Mouse (Mus musculus) natural killer cell, adult 2 months (primary cell): ENCODE measurements around the gene Slc25a26.

ENCODE experiments used
- DNase-seq, 2 experiments: peaks; one replicate each; pipeline ENCODE4 v3.0.0; 2022; ENCODE audit warnings: low spot score in 2 of 2

Slc25a26 gene

DNA sequence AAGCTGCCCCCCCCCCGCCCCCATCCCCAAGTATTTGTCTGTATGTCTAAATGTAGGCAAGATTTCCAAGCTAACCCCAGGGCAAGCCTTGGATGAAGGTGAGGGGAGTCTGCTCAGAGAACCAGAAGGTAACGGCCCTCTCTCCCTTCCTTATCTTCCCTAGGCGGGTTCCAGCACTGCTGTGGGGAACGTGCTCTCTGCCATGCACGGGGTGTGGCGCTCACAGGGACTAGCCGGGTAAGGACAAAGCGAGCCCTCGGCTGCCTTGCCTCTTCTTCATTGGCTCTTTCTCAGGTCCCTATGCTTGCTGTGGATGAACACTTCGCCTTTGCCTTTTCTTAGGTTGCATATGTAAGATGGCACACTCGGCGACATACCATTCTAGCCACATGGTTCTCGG, 98.9 kb downstream of the Slc25a26 start:
- no peak for DNase-seq

DNA sequence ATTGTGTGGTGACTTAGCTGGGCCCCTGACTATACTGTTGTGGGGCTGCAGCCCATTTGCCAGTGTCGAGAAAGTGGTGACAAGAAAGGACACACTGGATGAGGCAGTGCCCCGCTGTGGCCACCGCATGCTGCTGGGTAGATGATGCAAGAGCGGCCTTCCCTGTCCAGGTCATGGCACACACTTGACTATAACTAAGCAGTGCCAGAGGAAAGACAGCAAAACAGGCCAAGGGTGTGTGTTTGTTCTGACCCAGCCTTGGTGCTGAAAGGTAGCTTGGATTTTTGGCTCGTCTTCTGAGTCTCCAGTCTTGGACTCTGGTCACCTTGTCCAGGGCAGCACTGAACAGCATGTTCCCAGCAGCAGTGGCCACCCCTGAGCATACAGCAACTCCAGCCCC, 101.0 kb downstream of the Slc25a26 start:
- no peak for DNase-seq

DNA sequence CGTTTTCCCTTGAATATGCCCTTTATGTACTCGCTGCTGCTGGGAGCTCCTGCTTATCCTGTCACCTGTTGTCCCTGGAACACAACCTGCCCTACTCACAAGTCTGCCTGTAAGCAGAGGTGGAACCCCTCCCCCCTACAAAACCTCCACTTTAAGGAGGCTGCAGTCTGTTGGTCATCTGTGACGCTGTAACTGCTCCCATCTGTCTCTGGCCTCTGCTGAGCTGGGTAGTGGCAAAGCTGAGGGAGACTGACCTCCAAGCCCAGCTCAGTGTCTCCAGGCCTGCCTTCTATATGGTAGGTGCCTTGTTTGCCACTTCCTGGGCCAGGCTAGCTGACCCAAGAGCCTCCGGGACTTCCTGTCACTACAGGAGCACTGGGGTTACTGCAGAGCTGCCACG, 101.7 kb downstream of the Slc25a26 start:
- no peak for DNase-seq

DNA sequence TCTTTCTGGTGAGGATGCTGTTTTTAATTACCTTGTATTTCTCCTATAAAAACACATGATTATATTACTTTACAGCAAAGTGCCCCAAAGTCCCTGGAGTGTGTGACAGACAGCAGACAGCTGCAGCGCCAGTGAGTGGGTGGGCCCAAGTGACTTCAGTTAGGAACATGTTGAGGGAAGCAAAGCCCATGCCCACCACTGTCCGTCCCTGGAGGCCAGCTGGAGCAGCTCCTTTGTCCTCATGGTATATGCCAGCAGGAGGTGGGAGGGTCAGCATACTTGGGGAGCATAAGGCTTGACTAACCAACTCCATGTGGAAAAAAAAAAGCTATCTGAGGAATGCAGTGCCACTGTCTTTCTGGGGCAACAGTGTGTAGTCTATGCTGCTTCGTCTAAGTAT, 103.9 kb downstream of the Slc25a26 start:
- no peak for DNase-seq

DNA sequence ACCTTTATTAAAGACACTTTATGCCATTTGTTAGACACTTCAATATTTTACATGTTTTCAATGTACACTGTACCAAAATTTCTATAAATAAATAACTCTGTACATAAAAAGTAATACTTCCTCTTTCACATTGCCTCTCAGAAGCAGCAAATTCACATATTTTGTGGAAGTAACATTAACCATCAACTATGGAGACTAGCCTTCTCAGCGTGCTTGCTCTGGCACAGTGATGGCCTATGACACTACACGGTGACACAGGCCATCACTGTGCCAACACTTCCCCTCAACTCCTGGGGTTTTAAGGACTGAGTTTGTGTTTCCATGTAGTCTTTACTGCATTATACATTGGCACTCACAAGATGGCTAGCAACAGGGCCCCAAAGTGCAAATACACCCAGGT, 104.4 kb downstream of the Slc25a26 start:
- no peak for DNase-seq

DNA sequence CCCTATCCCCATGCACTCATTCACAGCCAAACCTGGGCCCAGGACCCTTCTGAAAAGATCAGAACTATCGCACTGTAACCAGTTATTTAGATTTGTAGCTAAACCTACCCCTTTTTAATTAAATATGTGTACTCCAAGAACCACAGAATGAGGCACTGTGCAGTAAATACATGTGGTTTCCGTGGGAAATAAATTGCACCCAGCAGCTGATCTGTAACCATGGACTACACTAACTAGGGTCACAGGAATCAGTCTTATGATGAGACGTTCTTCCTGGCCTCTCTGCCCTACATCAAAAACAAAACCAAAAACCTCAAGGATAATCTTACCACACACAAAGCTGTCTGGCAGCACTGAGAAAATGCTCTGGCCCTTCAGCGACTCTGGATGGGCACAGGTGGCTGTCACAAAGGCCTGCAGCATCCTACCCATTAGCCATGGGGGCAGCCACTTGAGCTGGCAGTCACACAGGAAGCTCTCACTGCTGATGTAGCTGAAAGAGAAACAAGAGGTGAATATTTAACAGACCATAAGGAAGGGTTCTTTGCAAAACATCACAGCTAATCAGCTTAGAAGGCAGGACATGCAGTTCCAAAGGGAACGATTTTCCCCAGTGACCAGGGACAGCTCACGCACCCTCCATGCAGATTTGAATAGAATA, 113.2 kb downstream of the Slc25a26 start:
- DNase-seq, result no peak

DNA sequence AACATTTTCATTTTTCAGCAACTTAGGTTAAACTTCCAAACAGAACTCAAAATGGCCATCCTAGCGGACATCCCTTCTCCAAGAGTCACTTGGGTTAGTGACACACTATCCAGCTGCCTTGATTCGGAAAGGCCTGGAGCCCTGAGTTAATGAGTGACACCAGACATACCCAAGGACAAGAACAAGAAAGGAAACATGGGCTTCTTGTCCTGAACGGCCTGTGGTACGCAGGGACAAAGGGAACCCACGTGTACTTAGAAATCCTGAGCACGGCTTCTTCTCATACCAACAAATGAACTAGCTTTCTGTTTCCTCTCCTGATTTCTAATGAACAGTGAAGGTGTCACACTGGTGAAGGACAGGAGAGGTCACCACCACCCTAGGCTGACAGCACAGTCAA, 114.2 kb downstream of the Slc25a26 start:
- no peak for DNase-seq

DNA sequence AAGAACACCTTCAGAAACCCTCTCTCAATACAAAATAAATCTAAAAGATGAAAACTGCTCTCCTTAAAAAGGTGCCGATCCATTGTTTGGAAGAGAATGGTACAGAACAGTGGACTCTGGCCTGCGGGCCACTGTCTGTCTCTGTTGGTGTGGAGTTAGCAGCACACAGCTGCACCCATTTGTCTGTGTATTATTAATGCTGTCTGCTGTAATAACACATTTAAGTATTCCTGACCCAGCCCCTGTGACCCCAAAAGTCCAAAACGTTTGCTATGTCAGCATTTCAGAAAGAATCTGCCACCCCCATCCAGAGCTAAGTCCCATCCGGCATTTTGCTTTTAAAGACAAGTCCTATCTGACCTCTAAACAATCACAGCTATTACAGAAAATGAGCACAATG, 115.8 kb downstream of the Slc25a26 start:
- no peak for DNase-seq

DNA sequence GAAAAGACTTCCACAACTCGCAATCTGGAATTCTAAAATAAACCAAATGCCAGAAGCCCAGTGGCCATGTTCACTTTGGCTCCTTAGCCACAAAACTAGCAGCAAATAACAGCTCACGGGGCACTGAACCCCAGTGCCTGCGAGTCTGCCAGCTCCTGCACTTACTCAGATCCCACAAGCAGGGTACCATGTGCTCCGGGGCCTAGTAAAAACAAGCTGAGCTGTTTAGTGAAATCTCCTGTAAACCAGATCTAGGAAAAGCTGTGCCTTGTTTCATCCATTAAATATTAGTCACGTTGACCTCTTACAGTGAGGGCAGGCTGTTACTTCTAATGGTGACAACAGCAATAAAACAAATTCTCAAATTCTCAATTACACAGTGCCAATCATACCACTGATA, 118.5 kb downstream of the Slc25a26 start:
- no peak for DNase-seq

DNA sequence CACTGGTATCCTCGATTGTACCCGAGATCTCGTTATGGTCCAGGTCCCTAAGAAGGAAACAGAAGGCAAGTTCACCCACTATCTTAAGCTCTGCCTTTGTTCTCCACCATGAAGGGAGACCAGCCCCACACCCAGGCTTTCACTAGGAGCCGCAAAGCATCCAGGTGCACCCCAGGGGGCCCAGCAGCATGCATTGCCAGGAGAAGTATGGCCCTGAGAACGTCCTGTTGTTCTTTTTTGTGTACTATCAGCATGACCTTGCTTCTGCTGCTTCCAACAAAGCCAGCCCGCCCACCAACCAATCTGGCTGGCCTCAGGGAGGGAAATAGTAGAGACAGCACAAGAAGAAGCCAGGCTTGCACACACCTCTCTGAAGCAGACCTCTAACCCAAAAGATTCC, 120.2 kb downstream of the Slc25a26 start:
- DNase-seq, result no peak

DNA sequence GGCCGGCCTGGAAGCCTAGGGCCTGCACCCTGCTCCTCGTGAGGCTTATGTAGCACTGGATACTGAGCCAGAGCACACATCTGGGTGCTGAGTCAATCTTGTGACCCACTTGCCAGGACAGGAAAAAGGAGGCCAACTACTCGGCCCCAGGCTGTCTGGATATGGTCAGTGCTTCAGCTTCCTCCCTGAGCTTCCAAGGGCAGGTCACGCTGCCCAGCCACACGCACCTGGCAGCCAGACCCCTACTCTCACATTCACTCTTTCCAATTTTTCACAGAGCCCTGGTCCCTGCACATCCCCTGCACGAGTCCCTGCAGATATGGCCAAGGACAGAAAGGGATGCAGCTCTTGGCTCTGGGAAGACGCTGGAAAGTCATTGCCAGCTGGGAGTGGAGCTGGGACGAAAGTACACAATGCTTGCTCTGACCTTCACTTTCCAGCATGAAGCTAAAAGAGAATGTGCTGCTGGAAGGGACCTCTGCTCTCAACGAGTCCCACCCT, 120.7 kb downstream of the Slc25a26 start:
- no peak for DNase-seq

DNA sequence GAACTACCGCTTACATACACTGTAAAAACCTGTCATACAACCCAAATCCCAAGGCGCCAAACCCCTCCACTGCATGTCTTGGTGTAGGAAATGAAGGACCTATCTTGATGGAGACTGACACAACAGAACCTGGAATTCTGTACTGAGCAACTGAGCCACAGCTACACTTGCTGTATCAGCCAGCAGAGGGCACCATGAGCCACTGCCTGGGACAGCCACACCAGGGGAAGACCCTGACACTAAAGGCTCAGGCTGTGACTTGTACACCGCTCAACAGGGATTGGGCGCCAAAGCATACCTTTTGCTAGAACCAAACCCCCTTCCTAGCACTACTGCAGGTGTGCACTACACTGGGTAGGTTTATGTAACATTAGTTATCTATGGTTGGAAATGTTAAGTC, 122.9 kb downstream of the Slc25a26 start:
- DNase-seq, result peak in 1 of 2 experiments; percentile 27

DNA sequence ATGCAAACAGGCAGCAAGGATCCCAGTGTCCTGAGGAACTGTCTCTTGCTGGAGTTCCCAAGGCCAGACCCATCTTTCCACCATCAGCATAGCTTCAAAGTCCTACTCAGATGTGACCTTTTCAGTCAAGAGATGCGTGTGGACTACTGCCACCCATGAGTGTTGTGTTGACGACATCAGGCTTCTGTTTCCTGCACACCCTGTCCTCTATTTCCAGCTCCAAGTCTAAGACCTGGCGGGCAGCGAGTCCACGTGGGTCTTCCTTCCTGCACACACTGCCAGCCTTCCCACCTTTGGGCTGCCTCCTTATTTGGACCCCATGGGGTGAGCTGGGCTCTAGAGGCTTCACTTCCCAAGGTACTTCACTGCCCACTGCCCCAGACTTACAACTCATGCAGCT, 124.4 kb downstream of the Slc25a26 start:
- no peak for DNase-seq

DNA sequence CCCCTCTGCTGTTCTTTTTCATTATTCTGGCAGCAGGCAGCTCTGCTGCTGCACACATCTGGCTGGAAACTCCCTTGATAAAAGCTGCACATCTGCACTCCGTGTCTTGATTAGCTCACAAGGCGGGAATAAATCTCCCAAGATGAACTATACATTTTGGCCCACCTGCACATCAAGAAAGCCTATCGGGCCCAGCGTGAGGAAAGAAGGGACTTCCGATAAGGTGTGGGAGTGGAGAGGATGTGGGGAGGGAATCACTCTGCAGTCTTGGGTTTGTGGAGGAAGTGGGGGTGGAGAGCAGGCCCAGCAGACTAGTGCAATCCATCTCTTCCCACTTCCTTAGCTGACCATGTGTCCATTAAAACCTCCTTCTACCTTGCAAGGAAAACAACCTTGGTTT, 125.8 kb downstream of the Slc25a26 start:
- DNase-seq, result no peak

DNA sequence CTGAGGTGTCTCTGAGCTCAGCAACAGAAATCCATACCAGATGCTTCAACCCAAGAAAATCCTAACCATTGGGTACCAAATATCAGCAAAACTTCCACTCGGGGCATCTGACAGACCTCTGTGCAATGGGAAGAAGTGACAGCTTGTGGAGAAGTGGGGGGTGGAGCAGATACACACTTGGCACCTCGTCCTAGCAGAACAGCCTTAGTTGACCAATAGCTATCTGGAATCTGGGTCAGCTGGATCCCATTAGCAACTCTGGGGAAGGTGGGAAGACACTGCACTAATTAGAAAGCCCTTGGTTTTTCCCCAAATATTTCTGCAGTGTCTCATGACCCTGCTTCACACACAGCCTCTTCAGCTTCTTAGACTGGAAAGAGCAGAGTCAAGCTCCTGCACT, 126.7 kb downstream of the Slc25a26 start:
- no peak for DNase-seq

DNA sequence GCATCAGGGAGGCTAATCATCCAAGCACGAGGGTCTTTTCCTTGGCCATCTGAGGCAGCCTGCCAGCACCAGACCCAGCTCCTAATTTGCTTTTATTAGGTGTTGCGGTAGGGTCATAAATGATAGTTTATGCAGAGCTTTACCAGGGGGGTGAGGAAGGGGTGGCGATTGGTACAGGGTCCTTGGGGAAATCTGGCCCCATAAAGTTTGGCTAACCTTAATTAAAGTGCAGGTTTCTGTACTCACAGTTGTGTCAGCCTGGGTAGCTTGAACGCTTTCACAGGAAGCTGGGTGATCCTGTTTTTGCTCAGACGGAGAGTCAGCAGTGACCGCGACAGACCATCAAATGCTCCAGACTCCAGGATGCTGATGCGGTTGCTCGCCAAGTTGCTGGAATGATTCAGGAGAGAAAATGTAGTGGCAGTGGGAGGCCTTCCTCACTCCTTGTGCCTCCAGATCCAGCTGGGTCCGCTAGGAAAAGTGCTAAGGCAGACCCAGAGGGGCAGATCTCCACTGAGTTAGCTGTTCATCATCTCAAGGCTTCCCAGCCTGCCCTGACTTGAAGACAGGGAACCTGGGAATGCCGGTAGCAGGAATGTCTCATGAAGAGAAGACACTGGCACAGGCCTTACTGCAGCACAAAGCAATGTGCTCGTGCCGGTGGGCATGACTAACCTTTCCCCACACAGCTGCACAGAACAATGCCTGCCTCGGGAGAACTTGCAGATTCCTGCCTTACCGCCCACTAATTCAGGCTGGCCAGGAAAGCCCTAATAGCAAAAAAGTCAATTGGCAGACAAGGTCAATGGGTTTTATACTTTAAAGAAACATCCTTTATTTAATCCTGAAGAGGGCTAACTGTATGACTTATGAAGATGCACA, 127.8 kb downstream of the Slc25a26 start:
- no peak for DNase-seq

DNA sequence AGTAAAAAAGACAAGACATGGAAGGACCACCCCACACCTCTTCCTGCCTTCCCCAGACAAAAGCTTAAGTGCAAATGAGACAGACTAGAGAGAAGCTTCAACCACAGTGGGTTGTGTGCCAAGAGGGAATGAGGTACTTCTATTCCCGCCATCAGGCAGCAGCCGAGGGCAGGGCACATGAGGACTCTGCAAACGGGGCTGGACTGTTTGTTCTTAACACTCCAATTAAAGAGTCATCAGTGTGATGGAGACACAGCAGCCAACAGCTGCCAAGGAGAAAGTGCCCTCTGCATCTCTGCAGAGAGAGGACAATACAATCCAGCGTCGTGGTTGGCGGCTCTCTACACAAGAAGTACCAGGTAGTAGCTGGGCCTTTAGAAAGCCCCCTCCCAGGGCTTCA, 128.7 kb downstream of the Slc25a26 start:
- DNase-seq, result no peak

DNA sequence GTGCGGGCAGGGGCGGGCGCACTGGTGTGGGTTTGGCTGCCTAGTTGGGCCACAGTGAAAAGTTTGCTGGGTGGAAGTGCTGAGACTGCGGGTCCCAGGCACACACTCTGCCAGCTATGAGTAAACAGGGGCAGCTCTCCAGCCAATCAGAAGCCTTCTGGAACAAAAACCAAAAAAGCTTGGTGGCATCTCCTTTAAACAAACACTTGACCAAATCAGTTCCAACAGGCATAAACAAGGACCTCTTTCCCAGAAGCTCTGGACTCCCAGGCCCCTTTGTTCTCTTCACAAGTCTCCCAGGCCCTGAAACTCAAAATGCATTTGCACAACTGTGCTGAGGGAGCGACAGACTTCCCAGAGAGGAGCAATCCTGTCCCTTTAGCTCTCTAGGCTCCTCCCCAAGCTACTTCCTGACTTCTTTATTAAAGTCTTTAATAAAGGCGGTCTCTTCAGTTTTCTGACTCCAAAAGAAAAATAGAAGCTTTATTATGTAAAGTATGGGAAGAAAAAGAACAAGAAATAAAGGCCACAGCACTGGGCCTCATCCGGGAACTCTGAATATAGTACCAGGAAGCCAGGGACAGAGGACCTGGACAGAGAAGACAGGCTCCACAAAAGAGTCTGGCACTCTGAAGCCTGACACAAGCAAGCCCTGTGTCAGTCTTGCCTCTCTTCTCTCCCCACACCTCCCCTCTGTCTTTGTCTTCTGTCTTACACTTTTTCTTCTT, 131.1 kb downstream of the Slc25a26 start:
- DNase-seq, result no peak

DNA sequence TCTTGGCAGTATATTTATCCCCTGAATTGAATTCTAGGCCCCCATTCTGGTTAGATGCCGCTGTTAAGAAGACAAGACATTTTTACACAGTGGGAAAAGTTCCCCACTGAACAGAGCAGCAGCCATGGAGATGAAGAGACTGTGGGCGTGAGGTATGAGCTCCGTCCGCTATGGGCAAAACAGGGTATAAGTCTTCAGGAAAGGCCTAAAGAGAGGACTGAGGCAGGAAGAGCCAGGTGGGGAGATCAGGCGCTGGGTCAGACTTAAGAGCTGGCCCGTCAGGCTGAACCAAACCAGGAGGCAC, 131.6 kb downstream of the Slc25a26 start:
- DNase-seq, result no peak

DNA sequence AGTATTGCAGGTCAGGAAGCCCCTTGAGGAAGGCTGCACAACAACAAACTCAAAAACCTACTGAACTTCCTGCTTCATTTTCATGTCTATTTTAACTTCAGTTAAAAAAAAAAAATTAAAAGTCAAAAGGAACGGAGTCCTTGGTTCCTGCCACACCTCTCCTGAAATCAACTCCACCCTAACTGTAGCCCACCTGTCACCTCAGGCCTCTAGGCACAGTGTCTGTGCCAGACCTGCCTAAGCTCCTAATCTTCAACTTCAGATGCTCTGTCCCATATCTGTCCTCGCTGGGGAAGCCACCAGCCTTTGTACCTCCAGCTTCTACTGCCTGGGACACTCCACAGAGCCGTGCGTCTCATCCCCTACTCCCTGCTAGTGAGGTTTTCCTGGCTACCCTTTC, 134.1 kb downstream of the Slc25a26 start:
- DNase-seq, result no peak

DNA sequence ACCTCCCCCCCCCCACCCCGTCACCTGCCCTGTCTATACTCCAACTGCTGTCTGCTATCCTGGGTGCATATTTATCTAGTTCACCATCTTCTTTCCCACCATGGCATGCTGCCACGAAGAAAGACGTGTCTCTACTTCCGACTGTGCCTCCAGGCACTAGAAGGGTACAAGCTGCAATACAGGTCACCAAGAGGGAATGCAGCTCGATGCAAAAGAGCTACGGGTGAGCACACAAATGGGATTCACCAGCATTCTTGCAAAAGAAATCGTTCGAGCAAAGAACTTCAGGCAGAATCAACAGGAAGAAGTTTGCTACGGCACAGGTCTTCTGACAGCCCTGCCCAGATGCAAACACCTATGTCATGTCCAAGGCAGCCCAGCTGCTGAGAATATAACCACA, 134.6 kb downstream of the Slc25a26 start:
- no peak for DNase-seq

DNA sequence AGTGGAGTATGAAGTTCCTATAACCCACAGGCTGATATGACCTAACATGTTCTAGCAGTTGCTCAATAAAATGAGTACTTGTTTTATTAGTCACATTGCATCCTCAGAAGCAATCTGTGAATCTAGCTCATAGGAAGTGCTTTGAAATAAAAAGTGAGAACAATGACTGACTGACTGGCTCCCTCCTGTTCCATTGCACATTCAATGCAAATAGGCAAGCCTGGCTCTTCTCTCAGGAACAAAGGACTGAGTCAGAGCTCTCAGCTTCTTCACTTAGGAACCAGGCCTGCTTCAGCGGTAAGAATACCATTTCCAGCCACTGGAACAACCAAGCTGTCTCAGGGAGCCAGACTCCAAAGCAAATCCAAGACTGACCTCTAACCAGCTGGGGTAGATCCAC, 135.2 kb downstream of the Slc25a26 start:
- DNase-seq, result no peak

DNA sequence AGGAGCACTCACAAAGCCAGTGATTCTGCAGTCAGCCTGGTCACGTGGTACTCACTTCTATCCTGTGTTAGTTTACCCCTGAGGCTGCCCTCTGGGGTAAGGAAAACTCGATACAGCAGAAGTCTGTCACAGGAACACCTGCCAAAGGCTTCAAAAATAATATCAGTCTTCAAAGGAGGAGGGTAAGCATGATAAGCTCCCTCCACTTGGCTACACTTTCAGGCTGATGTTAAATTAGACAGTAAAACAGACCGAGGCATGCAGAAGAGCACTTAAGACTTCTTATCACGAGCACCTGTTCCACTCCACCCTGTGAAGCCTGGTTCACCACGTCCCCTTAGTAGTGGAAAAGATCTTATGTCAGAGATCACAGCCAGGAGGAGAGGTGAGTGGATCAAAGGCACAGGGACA, 136.9 kb downstream of the Slc25a26 start:
- DNase-seq, result no peak
